Comparison of ENCODE assay signal across 18 mouse cellular contexts in the genomic region with DNA sequence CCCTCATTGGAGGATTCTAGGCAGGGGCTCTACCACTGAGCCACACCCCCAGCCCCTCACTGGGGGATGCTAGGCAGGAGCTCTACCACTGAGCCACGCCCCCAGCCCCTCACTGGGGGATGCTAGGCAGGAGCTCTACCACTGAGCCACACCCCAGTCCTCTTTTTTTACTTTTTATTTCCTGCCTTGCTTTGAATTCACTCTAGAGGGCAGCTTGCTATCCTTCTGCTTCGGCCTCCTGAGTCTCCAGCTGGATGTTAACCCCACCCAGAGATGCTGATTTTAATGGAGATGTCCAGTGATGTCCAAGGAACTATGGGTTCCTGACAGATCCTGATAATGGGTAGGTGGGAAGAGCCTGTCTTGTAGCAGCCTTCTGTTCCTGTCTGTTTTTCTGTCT. TPM values are rescaled to one million over a fixed set of nuclear protein-coding genes. Genes with fewer than 3 reads are reported as not detected.
"Had no signal": no experiment of that assay in that cellular context is flagged by ENCODE, and none has a peak within 500 bp of the region (broad histone marks: within the 10 kb centered on the region; RNA-seq: fewer than 3 reads in every experiment).

No protein-coding gene starts in this region.

- ATAC-seq: liver, postnatal 0 days; lung, postnatal 0 days; midbrain, embryonic 16.5 days had no signal

- H3K4me1 ChIP-seq: midbrain, embryonic 12.5 days; neural tube, embryonic 12.5 days; stomach, embryonic 15.5 days had no signal

- H3K9ac ChIP-seq: liver, postnatal 0 days; lung, embryonic 15.5 days; midbrain, embryonic 12.5 days; neural tube, embryonic 12.5 days; stomach, embryonic 15.5 days had no signal

- DNase-seq: liver, postnatal 0 days; lung, adult 2 months; lung, postnatal 14 days; lung, postnatal 36 days; midbrain, embryonic 14.5 days; right cerebral cortex, postnatal 14 days; thymus, adult 2 months; thymus, postnatal 25 days had no signal

- H3K9me3 ChIP-seq: lung, embryonic 15.5 days; midbrain, embryonic 12.5 days; neural tube, embryonic 12.5 days; stomach, embryonic 15.5 days had no signal

- H3K27me3 ChIP-seq: lung, embryonic 15.5 days; midbrain, embryonic 12.5 days; neural tube, embryonic 12.5 days; stomach, embryonic 15.5 days had no signal

- H3K36me3 ChIP-seq: lung, embryonic 15.5 days; midbrain, embryonic 12.5 days; neural tube, embryonic 12.5 days; stomach, embryonic 15.5 days had no signal

- H3K4me2 ChIP-seq: lung, embryonic 15.5 days; midbrain, embryonic 12.5 days; neural tube, embryonic 12.5 days; stomach, embryonic 15.5 days had no signal

- H3K27ac ChIP-seq: lung, embryonic 15.5 days; macrophage; midbrain, embryonic 12.5 days; neural tube, embryonic 12.5 days; stomach, embryonic 15.5 days; stomach, postnatal 0 days had no signal

- H3K4me3 ChIP-seq: lung, embryonic 15.5 days; midbrain, embryonic 12.5 days; neural tube, embryonic 12.5 days; stomach, embryonic 15.5 days had no signal

RNA-seq across cellular contexts. Expression of a gene that starts 15.1 kb away (rescaled TPM):
- polyA plus RNA-seq: liver, postnatal 0 days; macrophage; midbrain, embryonic 14.5 days; midbrain, embryonic 16.5 days; neural tube, embryonic 14.5 days; spleen, adult 2 months had no signal

RNA-seq across cellular contexts. Expression of a gene that starts 31.1 kb away (rescaled TPM):
- polyA plus RNA-seq: macrophage; midbrain, embryonic 14.5 days; neural tube, embryonic 14.5 days had no signal
